Comparison of ENCODE assay signal across 25 mouse cellular contexts in genomic region chr13:25808564-25809253, GRCm38 (mm10).
DNase-seq lines count a peak whose midpoint lies in the region; ATAC-seq and TF ChIP-seq lines count a peak whose summit lies in the region.
"Had no signal": no experiment of that assay in that cellular context is flagged by ENCODE, and none has a peak within 500 bp of the region (broad histone marks: within the 10 kb centered on the region; RNA-seq: fewer than 3 reads in every experiment).

No protein-coding gene starts in this region.

- H3K9me3 ChIP-seq in heart, embryonic 13.5 days, result no peaks in the 10 kb centered on the region
- H3K9me3 ChIP-seq in heart, postnatal 0 days (replicated peaks; ENCODE audit: control insufficient read depth, low read length), result no peaks in the 10 kb centered on the region
- no peaks in the 10 kb centered on the region for H3K9me3 ChIP-seq in midbrain, embryonic 13.5 days
- H3K9me3 ChIP-seq: embryonic facial prominence, embryonic 15.5 days; forebrain, embryonic 10.5 days; G1E; hindbrain, embryonic 10.5 days had no signal

- no peak overlapping the region for H3K4me3 ChIP-seq in heart, embryonic 13.5 days
- no peak overlapping the region for H3K4me3 ChIP-seq in heart, postnatal 0 days (ENCODE audit: low read depth, low read length)
- no peak overlapping the region for H3K4me3 ChIP-seq in midbrain, embryonic 13.5 days (replicated peaks)
- H3K4me3 ChIP-seq: embryonic facial prominence, embryonic 15.5 days; erythroblast, embryonic 14.5 days; forebrain, embryonic 10.5 days; hindbrain, embryonic 10.5 days had no signal

- WGBS in heart, embryonic 13.5 days, result 42% methylated on average over 2 of the region's 2 CpGs
- 26% methylated on average over 2 of the region's 2 CpGs for WGBS in heart, postnatal 0 days
- 86% methylated on average over 2 of the region's 2 CpGs for WGBS in midbrain, embryonic 13.5 days

- H3K27ac ChIP-seq in heart, embryonic 13.5 days (replicated peaks), result peak overlapping the region; percentile 45
- H3K27ac ChIP-seq in heart, postnatal 0 days (ENCODE audit: low read depth), result peak overlapping the region; percentile 71
- no peak overlapping the region for H3K27ac ChIP-seq in midbrain, embryonic 13.5 days
- H3K27ac ChIP-seq: embryonic facial prominence, embryonic 15.5 days; forebrain, embryonic 10.5 days; hindbrain, embryonic 10.5 days; hindbrain, embryonic 14.5 days had no signal

- H3K27me3 ChIP-seq in heart, embryonic 13.5 days (replicated peaks), result no peaks in the 10 kb centered on the region
- H3K27me3 ChIP-seq in heart, postnatal 0 days (ENCODE audit: control insufficient read depth, insufficient read depth, low read length), result no peaks in the 10 kb centered on the region
- no peaks in the 10 kb centered on the region for H3K27me3 ChIP-seq in midbrain, embryonic 13.5 days
- H3K27me3 ChIP-seq: embryonic facial prominence, embryonic 15.5 days had no signal

- no peak for DNase-seq in heart, adult 9 months (ENCODE audit: low spot score in 2 of 2)
- peak; percentile 70 for DNase-seq in heart, postnatal 0 days (ENCODE audit: low spot score)
- no peak for DNase-seq in heart, adult 11 months
- peak; percentile 44 for DNase-seq in 3T3-L1 (ENCODE audit: low read depth, low spot score)
- peak; percentile 56 for DNase-seq in Muller cell, postnatal 12 days (ENCODE audit: inconsistent ontology term)
- DNase-seq: adrenal gland, postnatal 10 days; B cell, adult 2 months; cerebellum, adult 11 months; cerebellum, adult 8-10 months; cerebellum, postnatal 14 days; embryo, embryonic 11 days; gastrocnemius, postnatal 10 days; kidney, adult 9 months; kidney, postnatal 10 days had no signal

- peak overlapping the region; percentile 30 for H3K4me2 ChIP-seq in heart, embryonic 13.5 days
- H3K4me2 ChIP-seq in heart, postnatal 0 days (ENCODE audit: low read depth, low read length), result peak overlapping the region; percentile 2; the same call in 1 of the 2 replicates
- H3K4me2 ChIP-seq in midbrain, embryonic 13.5 days (replicated peaks), result no peak overlapping the region
- H3K4me2 ChIP-seq: embryonic facial prominence, embryonic 15.5 days; hindbrain, embryonic 14.5 days had no signal

- no peak overlapping the region for H3K9ac ChIP-seq in heart, embryonic 13.5 days
- no peak overlapping the region for H3K9ac ChIP-seq in heart, postnatal 0 days (replicated peaks; ENCODE audit: low read depth, low read length)
- H3K9ac ChIP-seq in midbrain, embryonic 13.5 days (replicated peaks), result no peak overlapping the region
- H3K9ac ChIP-seq: embryonic facial prominence, embryonic 15.5 days; hindbrain, embryonic 14.5 days had no signal

- no peak for TF ChIP-seq CTCF in heart, postnatal 0 days (IDR thresholded peaks at IDR 0.05; ENCODE audit: low read depth)

- peaks cover 9% of the 10 kb centered on the region for H3K4me1 ChIP-seq in heart, embryonic 13.5 days
- no peaks in the 10 kb centered on the region; the same call in 1 of the 2 replicates for H3K4me1 ChIP-seq in heart, postnatal 0 days (ENCODE audit: control insufficient read depth, insufficient read depth)
- H3K4me1 ChIP-seq in midbrain, embryonic 13.5 days (replicated peaks), result no peaks in the 10 kb centered on the region
- H3K4me1 ChIP-seq: embryonic facial prominence, embryonic 15.5 days; forebrain, embryonic 10.5 days; hindbrain, embryonic 10.5 days had no signal

- no peaks in the 10 kb centered on the region for H3K36me3 ChIP-seq in heart, embryonic 13.5 days
- H3K36me3 ChIP-seq in heart, postnatal 0 days (replicated peaks; ENCODE audit: control insufficient read depth, insufficient read depth, low read length), result no peaks in the 10 kb centered on the region
- H3K36me3 ChIP-seq in midbrain, embryonic 13.5 days, result no peaks in the 10 kb centered on the region
- H3K36me3 ChIP-seq: embryonic facial prominence, embryonic 15.5 days; forebrain, embryonic 10.5 days; G1E; hindbrain, embryonic 10.5 days had no signal

- no peak for TF ChIP-seq EP300 in heart, postnatal 0 days (IDR thresholded peaks at IDR 0.05; ENCODE audit: low read depth)

- ATAC-seq in heart, embryonic 13.5 days (ENCODE audit: extremely low read depth, insufficient number of reproducible peaks, low FRiP score, low TSS enrichment), result no peak
- peak; percentile 94 for ATAC-seq in heart, postnatal 0 days (ENCODE audit: insufficient read depth, low read depth)
- ATAC-seq in midbrain, embryonic 13.5 days, result no peak
- ATAC-seq: CD4-positive, CD25-positive, alpha-beta regulatory T cell, adult 4 months; forebrain, embryonic 14.5 days; intestine, embryonic 16.5 days had no signal

Comparison
In these comparisons a context has a peak if more than half of its experiments do, and no peak if none do; other contexts are left out.
1. DNase-seq: peak in heart, postnatal 0 days (single experiment), 3T3-L1 (single experiment) and Muller cell, postnatal 12 days (single experiment); none in heart, adult 9 months (0 of 2) and heart, adult 11 months (single experiment).